ENCODE assay signal across 20 mouse cellular contexts in the genomic region with DNA sequence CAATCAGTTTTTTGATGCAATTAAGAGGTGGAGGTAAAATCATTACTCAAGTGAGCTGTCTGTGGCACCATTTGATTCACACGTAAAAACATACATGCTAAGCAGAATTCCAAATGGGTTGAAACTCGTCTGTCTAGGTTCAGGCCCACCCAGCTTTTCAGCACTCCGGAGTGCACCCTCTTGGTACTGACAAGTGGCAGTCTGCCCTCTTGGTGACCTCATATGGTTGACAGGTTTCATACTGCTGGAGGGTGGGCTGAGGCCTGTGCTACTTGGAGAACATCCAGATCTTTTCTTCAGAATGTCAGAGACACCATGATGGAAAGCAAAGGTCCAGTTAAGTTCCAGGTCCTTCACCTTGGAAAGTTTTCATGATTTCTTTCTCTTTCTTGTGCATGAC.
DNase-seq lines count a peak whose midpoint lies in the region; ATAC-seq and TF ChIP-seq lines count a peak whose summit lies in the region.
"Had no signal": no experiment of that assay in that cellular context is flagged by ENCODE, and none has a peak within 500 bp of the region (broad histone marks: within the 10 kb centered on the region; RNA-seq: fewer than 3 reads in every experiment).

No protein-coding gene starts in this region.

- no peaks in the 10 kb centered on the region; the same call in 1 of the 2 replicates for H3K36me3 ChIP-seq in heart, adult 2 months (ENCODE audit: control insufficient read depth, insufficient read depth, low read length)
- no peaks in the 10 kb centered on the region for H3K36me3 ChIP-seq in heart, embryonic 14.5 days (ENCODE audit: control insufficient read depth, insufficient read depth, low read length)
- H3K36me3 ChIP-seq in heart, embryonic 10.5 days, result no peaks in the 10 kb centered on the region
- no peaks in the 10 kb centered on the region for H3K36me3 ChIP-seq in lung, embryonic 14.5 days (ENCODE audit: insufficient read depth)
- H3K36me3 ChIP-seq: embryonic facial prominence, embryonic 12.5 days; forebrain, embryonic 12.5 days; hindbrain, embryonic 10.5 days had no signal

- TF ChIP-seq POLR2A in heart, adult 2 months (IDR thresholded peaks at IDR 0.05; ENCODE audit: insufficient read depth, low read depth, low read length), result no peak

- no peak overlapping the region for H3K4me2 ChIP-seq in heart, embryonic 14.5 days (ENCODE audit: low read length)
- H3K4me2 ChIP-seq in lung, embryonic 14.5 days, result no peak overlapping the region
- H3K4me2 ChIP-seq: embryonic facial prominence, embryonic 12.5 days; forebrain, embryonic 12.5 days; hindbrain, embryonic 14.5 days had no signal

- ATAC-seq in heart, embryonic 14.5 days (ENCODE audit: insufficient number of reproducible peaks, insufficient read depth, low FRiP score, low read depth), result peak; percentile 87
- ATAC-seq in lung, embryonic 14.5 days (ENCODE audit: insufficient read depth), result no peak
- ATAC-seq: forebrain, embryonic 16.5 days; intestine, embryonic 16.5 days had no signal

- H3K27ac ChIP-seq in heart, adult 2 months, result no peak overlapping the region
- peak overlapping the region; percentile 44 to 61 for H3K27ac ChIP-seq in heart, embryonic 14.5 days (replicated peaks in 1 of 2; ENCODE audit: control insufficient read depth in 1 of 2, insufficient read depth in 1 of 2, low read depth in 2 of 2, low read length in 2 of 2)
- no peak overlapping the region for H3K27ac ChIP-seq in heart, embryonic 10.5 days
- H3K27ac ChIP-seq in lung, embryonic 14.5 days (ENCODE audit: low read depth), result no peak overlapping the region
- H3K27ac ChIP-seq: embryonic facial prominence, embryonic 12.5 days; forebrain, embryonic 12.5 days; hindbrain, embryonic 10.5 days; hindbrain, embryonic 14.5 days had no signal

- H3K79me2 ChIP-seq in heart, adult 2 months (replicated peaks; ENCODE audit: control insufficient read depth, insufficient read depth, low read length), result no peaks in the 10 kb centered on the region

- H3K4me1 ChIP-seq in heart, adult 2 months (ENCODE audit: control insufficient read depth, insufficient read depth, low read length), result no peaks in the 10 kb centered on the region
- H3K4me1 ChIP-seq in heart, embryonic 14.5 days (ENCODE audit: control insufficient read depth in 2 of 2, insufficient read depth in 2 of 2, low read length in 2 of 2), result peaks cover 18 to 56% of the 10 kb centered on the region in 2 experiments
- H3K4me1 ChIP-seq in heart, embryonic 10.5 days, result peaks cover 21% of the 10 kb centered on the region
- no peaks in the 10 kb centered on the region for H3K4me1 ChIP-seq in lung, embryonic 14.5 days (ENCODE audit: insufficient read depth)
- H3K4me1 ChIP-seq: embryonic facial prominence, embryonic 12.5 days; forebrain, embryonic 12.5 days; hindbrain, embryonic 10.5 days had no signal

- no peaks in the 10 kb centered on the region for H3K27me3 ChIP-seq in heart, adult 2 months (ENCODE audit: control insufficient read depth, insufficient read depth, low read length)
- H3K27me3 ChIP-seq in heart, embryonic 14.5 days (ENCODE audit: control insufficient read depth, insufficient read depth, low read length), result no peaks in the 10 kb centered on the region
- no peaks in the 10 kb centered on the region for H3K27me3 ChIP-seq in heart, embryonic 10.5 days (ENCODE audit: insufficient read depth, poor library complexity, severe bottlenecking)
- no peaks in the 10 kb centered on the region for H3K27me3 ChIP-seq in lung, embryonic 14.5 days (ENCODE audit: insufficient read depth, low read length)
- H3K27me3 ChIP-seq: embryonic facial prominence, embryonic 12.5 days; forebrain, embryonic 12.5 days had no signal

- no peaks in the 10 kb centered on the region for H3K9me3 ChIP-seq in heart, embryonic 14.5 days (ENCODE audit: control insufficient read depth, low read length)
- no peaks in the 10 kb centered on the region for H3K9me3 ChIP-seq in heart, embryonic 10.5 days
- H3K9me3 ChIP-seq in lung, embryonic 14.5 days (ENCODE audit: low read depth, low read length), result no peaks in the 10 kb centered on the region
- H3K9me3 ChIP-seq: embryonic facial prominence, embryonic 12.5 days; forebrain, embryonic 12.5 days; hindbrain, embryonic 10.5 days had no signal

- no peak overlapping the region for H3K9ac ChIP-seq in heart, adult 2 months (ENCODE audit: low read depth, low read length)
- no peak overlapping the region for H3K9ac ChIP-seq in heart, embryonic 14.5 days (ENCODE audit: low read length)
- H3K9ac ChIP-seq in lung, embryonic 14.5 days, result no peak overlapping the region
- H3K9ac ChIP-seq: embryonic facial prominence, embryonic 12.5 days; forebrain, embryonic 12.5 days; hindbrain, embryonic 14.5 days had no signal

- no peak for TF ChIP-seq EP300 in heart, adult 2 months (IDR thresholded peaks at IDR 0.05; ENCODE audit: insufficient read depth, low read depth, low read length)

- intact Hi-C loops in heart, adult 2 months (cut with DNase I), result no loop called here

- no peak overlapping the region for H3K4me3 ChIP-seq in heart, adult 2 months
- H3K4me3 ChIP-seq in heart, embryonic 14.5 days (ENCODE audit: control insufficient read depth in 1 of 2, insufficient read depth in 1 of 2, low read depth in 1 of 2, low read length in 2 of 2), result no peak overlapping the region
- no peak overlapping the region for H3K4me3 ChIP-seq in heart, embryonic 10.5 days
- H3K4me3 ChIP-seq in lung, embryonic 14.5 days (ENCODE audit: low read depth, low read length), result no peak overlapping the region
- H3K4me3 ChIP-seq: embryonic facial prominence, embryonic 12.5 days; forebrain, embryonic 12.5 days; hindbrain, embryonic 10.5 days had no signal

- 56% methylated on average over 3 of the region's 3 CpGs for WGBS in heart, adult 2 months
- WGBS in heart, embryonic 14.5 days, result 12% methylated on average over 3 of the region's 3 CpGs
- WGBS in heart, embryonic 10.5 days, result 45% methylated on average over 3 of the region's 3 CpGs
- WGBS in lung, embryonic 14.5 days, result 30% methylated on average over 3 of the region's 3 CpGs

- no peak for TF ChIP-seq CTCF in heart, adult 2 months (IDR thresholded peaks at IDR 0.05)
- TF ChIP-seq CTCF in lung, embryonic 14.5 days (IDR thresholded peaks at IDR 0.05; ENCODE audit: low read depth), result no peak

- peak; percentile 76 for DNase-seq in heart, adult 11 months
- no peak for DNase-seq in heart, adult 2 months
- DNase-seq in heart, embryonic 10.5 days (ENCODE audit: low spot score), result no peak
- peak; percentile 9 for DNase-seq in lung, embryonic 14.5 days
- no peak for DNase-seq in lung, postnatal 4 days
- no peak for DNase-seq in layer of hippocampus, adult 9-10 months (ENCODE audit: low spot score)
- DNase-seq: adrenal gland, postnatal 10 days; cerebellum, adult 11 months; cerebellum, adult 8-10 months; cerebellum, postnatal 14 days; embryo, embryonic 11 days; gastrocnemius, postnatal 10 days; kidney, adult 8-10 months had no signal

Comparison
In these comparisons a context has a peak if more than half of its experiments do, and no peak if none do; other contexts are left out.
1. DNase-seq: peak in heart, adult 11 months (single experiment) and lung, embryonic 14.5 days (single experiment); none in heart, adult 2 months (0 of 2), heart, embryonic 10.5 days (single experiment), lung, postnatal 4 days (0 of 2) and layer of hippocampus, adult 9-10 months (single experiment).
2. H3K27ac ChIP-seq: peak in heart, embryonic 14.5 days (2 of 2); none in heart, adult 2 months (single experiment), heart, embryonic 10.5 days (single experiment) and lung, embryonic 14.5 days (single experiment).